Mouse (Mus musculus) heart, postnatal 10 days (tissue): ENCODE measurements around the gene Sdk2. TPM values are rescaled to one million over a fixed set of nuclear protein-coding genes. Genes with fewer than 3 reads are reported as not detected.
A peak's percentile ranks its signal among the peaks of the same experiment; 100 is the strongest.

ENCODE experiments used
- DNase-seq, 2 experiments: peaks; one replicate each; pipeline ENCODE4 v3.0.0; 2021
- intact Hi-C: fragments of 180-260 bp; cut with DNase I; formaldehyde crosslinking; loops from one replicate; pipeline ENCODE4 v1.15.1; 2025
- total RNA-seq, 2 experiments: library from RNA; stranded (reverse); gene quantifications; 2 replicates each; pipeline ENCODE4 v1.2.3; 2021

Sdk2 gene
- total RNA-seq, 2 experiments from 2014 or later = 5.0 to 5.3 TPM

DNA sequence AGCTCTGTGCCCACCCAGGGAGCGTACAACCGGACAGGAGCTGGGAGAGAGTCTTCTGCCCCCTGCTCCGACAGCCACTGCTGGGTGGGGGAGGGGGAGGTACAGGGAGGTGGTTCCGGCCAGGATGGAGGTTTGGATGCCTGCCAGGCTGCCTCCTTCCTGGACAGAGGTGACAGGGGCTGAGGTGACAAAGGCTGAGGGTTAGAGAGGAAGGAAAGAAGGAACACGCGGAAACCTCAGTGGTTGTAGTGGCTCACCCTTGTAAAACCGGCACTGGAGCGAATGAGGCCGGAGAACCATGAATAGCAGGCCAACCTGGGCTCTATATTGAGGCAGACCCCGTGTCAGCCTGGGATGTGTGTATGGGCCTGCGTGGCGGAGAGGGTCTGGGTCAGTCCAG is 264.4 kb downstream of the Sdk2 start:
- intact Hi-C loops = loop anchor here (1.0 kb wide), 1 partner anchor 14 kb away; no protein-coding TSS in a partner anchor
- peak; percentile 62 to 65 for DNase-seq

DNA sequence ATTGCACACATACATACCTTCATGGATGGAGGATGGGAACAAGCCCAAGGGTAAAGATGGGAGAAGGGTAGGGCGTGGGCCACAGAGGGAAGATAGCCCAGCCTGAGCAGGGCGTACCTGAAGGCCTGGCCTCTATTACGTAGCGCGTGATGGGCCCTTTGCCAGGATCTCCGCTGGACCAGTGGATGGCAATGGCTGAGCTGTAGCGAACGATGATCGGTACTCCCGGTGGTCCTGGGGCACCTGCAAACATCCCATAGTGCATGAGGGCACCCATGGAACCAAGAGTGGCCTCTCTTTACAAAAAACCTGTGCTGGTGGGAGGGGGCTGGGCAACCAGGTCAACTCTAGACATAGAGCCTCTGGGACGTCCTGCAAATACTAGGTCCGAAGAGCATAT is 266.8 kb downstream of the Sdk2 start:
- intact Hi-C loops = loop anchor here (2.0 kb wide), 1 partner anchor 15 kb away; no protein-coding TSS in a partner anchor
- DNase-seq = no peak

DNA sequence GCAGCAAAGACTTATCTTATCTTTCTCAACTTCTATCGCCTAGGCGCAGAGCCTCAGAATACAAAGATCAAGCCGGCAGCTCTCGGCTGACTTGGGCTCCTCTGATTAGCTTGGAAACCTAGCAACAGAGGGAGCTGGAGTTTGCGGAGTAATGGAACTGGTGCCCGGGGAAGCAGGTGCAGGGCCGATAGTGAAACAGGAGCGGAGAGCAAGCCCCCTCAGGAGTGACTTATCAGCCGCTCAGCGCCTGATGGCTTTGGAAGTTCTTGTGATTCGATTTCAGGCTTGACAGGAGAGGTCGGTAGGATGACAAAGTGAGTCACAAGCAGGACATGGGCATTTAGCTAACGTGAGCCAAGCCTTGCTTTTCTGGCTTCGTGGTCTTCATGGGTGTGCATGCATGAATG is 267.8 kb downstream of the Sdk2 start:
- DNase-seq = no peak
- intact Hi-C loops = no loop called here

DNA sequence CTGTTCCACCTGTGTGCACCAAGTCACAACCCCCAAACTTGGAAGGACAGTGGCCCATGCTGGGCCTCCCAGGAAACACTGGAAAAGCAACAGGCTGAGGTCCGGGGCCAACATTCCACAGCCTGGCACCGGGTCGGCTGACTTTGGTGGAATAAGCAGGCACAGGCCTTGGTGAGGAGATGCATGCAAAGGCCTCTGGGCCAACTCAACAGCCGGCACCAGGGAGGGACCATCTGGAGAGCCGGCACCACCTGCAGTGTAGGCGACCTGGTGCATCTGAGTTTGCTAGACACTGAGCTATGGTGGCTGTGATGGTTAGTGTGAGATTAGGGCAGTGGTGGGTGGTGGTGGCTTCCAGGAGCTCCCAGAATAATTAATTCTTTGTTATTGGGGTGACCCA is 268.8 kb downstream of the Sdk2 start:
- intact Hi-C loops = no loop called here
- no peak for DNase-seq

DNA sequence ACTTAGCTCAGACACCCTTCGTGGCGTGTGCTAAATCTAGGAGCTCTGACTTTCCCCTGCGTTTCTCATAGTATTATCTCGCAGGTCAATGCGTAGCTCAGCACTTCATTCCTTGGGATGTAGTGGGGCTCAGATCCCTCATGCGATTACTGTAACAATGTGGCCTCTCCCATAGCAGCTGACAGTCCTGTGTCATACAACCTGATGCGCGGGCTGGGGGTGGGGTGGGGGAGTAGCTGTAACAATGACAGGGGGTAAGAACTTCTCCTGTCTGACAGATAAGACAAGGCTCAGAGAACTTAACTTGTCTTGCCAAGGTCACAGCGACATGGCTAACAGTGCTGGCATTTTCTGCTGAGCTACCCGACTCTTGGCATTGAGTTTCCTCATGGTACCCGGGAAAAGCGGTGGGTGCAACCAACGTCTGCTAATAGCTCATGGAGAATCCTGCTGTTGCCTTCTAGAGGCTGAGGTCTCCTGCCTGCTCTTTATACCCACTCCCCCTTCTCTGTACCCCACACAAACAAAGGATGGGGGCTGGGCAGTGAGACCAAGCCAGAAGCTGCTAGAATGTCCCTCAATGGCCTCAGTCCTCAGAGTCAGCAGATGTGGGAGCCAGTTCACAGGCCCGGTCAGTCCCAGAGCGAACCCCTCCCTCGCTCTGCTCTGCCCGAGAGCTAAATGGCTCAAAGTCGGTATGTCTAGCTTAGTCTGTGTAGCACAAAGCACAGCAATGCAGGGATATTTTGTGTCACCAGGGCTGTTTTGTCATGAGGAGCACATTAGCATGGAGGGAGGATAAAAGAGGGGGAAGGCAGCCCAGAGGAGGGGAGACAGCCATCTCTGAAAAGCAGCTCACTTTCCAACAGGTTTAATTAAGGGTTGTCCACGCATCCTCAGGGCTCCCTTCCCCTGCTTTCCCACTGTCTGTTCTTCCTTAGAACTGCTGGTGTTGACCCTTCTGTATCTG is 269.5 kb downstream of the Sdk2 start:
- intact Hi-C loops = no loop called here
- no peak for DNase-seq

DNA sequence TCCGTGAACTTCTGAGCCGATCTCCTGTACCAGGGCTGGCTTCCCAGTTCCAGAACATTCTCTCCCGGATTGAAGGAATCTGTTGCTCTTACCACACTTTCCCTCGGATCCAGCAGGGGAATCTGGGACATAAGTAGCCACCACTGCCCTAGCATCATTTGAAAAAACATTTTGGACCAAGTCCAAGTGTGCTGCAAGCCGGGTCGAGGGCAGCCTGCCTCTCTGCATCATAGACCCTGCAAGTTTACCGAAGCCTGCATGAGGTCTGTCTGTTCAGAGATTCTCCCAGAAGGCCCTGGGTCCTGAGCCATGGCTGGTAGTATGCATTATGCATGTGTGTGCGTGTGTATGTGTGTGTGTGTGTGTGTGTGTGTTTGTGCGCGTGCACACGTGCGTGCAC is 271.0 kb downstream of the Sdk2 start:
- intact Hi-C loops = no loop called here
- no peak for DNase-seq

DNA sequence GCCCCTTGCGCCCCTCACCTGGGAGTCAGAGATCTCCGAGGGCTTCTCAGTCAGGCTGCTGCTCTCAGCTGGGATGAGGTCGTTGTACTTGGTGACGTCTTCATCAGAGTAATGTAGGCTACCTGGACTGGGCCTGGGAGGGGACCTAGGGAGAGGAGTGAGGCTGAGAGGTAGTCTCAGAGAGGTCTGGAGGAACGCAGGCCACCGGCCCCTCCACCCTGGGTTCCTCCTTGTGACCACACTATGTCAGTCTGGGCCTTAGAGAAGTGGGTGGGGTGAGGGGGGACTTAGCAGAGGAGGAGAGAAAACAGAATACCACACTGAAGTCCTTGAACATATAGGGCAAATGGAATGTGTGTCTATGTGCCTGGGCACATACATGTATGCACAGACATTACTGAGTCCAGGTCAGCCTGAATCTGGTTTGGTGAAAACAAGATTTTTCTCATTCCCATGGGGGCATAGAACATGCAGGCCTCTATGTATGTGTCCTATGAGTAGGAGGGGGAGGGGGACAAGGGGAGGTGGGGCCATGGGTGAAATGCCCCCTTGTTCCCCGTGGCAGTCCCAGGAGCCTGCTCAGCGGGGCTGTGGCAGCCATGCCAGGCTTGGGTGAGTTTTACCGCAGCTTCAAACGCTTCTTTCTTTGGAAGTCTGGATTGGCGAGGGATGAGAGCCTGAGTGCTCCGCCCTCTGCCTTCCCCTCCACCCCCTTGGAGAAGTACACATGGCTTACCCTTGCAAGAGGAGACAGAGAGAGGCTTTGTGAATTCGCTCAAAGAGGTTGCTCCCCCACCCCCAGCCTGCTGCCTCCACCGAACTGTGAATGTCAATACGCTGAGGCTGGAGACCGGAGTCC is 275.3 kb downstream of the Sdk2 start:
- DNase-seq = no peak
- intact Hi-C loops = no loop called here

DNA sequence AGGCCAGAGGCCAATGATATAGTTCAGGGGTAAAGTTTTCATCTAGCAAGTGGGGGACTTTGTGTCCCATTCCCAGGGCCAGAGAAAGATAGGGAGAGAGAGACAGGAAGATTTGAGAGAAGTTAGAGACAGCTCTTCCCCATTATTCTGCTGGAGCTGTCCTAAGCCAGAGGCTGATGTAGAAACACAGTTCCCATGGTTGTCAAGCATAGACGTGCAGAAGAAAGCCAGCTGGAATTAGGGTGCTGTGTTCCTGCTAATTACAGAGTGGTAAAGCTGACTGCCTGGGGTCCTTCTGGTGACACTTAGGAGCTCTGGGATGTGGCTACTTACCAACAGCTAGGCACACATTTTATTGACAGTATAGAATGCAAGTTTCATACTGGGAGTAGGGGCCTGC is 277.7 kb downstream of the Sdk2 start:
- DNase-seq = peak in 1 of 2 experiments; percentile 51
- intact Hi-C loops = no loop called here

DNA sequence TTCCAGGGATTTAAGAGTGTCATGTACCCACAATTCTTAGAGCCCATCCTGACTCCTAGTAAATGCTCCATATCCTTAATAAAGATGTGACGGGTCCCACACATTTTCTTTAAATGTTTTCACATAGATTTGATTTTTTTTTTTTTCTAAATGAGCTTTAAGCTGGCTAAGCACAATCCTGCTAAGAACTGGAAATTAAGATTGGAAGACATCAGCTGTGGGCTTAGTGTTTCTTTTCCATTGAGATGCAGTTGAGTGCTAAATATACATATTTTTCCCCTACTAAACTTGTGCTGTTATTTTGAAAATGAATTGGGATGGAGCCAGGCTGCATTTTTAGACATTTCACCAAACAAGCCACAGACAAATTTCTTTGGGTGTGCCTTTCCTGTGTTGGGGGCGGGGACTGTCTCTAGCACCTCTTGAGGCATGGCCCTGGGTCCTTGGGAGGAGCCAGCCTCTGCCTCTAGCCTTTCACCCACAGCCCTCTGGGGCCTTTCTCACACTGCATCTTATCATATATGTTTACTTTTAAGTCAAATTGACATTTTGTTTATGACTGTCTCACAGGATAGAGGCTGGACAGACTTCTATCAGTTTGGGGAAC is 278.6 kb downstream of the Sdk2 start:
- intact Hi-C loops = loop anchor here (1.0 kb wide), 1 partner anchor 14 kb away; no protein-coding TSS in a partner anchor
- peak in 1 of 2 experiments; percentile 51 for DNase-seq

DNA sequence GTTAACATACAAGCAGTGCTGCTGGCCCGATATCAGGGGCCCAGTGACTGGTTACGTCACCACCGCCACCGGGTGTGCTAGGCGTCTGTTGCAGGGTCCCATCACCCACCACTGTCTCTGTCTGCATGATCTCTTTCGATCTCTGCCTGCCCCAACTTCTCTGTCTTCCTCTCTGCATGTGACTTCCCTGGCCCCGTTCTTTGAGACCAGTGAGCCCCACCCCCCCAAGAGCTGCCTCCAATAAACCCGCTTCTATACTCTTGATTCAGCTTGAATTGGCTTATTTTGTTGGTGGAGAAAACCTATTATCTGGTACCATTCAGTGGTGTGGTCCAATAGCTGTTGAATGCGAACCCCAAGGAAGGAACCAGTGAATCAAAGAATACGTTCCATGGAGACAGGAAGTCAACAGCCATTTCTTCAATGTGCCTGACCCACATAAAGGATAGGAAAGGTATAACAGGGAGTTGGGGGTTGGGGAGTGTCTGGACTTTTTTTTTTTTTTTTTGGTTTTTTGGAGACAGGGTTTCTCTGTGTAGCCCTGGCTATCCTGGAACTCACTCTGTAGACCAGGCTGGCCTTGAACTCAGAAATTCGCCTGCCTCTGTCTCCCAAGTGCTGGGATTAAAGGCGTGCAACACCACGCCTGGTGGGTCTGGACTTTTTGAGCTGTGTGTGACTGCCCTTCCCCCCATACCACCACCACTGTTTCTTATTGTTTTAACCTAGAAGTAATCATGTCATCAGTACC is 279.2 kb downstream of the Sdk2 start:
- DNase-seq = no peak
- intact Hi-C loops = loop anchor here (1.0 kb wide), 1 partner anchor 15 kb away; no protein-coding TSS in a partner anchor

DNA sequence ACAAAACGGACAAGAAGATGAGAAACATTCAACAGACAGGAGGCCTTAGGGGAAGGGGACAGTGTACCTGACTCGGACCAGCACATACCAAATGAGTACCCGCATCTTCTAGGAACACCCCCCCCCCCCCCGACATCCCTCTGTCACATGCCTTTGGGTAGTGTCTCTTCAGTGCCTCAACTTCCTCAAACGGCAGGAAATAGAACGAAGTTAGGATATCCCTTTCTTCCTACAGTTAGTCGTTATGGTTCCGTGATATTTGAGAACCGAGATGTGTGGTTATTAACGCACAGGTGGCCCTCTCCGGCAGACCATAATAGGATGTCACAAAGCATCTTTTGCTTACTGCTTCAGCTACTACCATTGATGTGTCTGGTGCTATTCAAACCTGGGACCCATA is 279.8 kb downstream of the Sdk2 start:
- intact Hi-C loops = no loop called here
- no peak for DNase-seq

DNA sequence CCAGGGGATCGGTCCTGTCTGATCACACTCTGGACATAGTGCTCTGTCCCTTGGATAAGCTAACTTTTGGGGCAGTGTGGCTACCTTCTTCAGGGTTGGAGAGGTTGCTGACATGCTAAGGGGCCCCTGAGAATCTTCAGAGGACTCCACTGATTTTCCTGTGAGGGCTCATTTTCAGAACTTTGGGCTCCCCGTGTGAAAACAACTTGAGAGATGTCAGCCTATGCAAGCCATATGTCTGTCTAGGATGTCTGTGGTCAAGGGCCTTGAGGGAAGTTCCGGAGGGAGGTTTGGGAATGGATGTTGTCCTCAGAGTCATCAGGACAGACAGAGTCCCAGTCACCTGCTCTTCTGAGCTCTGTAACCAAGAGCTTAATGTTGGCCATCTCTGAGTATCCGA is 280.5 kb downstream of the Sdk2 start:
- intact Hi-C loops = no loop called here
- no peak for DNase-seq

DNA sequence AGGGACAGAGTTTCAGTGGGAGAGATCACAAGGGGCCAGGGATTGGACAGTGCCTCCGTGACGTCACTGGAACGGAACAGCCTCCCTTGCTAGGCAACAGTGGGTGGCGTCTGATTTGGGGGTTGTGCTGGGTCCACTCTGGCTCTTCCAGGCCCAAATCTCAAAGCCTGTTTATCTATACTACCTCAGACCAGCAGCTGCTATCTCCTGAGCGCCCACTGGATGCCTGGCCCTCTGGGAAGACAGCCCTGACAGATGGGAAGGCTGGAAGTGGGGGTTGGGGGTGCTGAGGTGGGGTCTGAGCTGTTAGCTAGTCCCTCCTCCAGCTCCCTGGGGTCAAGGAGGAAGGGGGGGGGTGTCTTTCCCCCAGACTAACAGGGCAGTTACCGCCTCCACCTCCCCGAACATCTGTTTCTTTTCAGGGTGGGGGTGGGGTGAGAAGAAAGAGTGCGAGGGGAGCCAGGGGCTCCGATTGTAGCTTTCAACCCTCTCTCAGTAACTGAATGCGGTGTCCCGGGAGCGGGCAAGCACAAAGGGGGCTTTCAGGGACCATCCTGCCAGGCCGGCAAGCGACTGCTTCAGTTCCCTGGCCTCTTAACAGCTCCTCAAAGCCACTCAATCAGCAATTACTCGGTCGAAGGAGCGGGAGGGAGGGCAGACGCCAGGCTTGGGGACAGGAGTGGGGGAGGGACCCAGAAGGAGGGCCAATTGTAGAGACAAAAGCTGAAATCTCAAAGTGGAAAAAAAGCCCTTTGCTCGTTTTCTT is 281.3 kb downstream of the Sdk2 start:
- peak; percentile 78 to 81 for DNase-seq
- intact Hi-C loops = loop anchor here (2.0 kb wide), 1 partner anchor 15 kb away; no protein-coding TSS in a partner anchor

DNA sequence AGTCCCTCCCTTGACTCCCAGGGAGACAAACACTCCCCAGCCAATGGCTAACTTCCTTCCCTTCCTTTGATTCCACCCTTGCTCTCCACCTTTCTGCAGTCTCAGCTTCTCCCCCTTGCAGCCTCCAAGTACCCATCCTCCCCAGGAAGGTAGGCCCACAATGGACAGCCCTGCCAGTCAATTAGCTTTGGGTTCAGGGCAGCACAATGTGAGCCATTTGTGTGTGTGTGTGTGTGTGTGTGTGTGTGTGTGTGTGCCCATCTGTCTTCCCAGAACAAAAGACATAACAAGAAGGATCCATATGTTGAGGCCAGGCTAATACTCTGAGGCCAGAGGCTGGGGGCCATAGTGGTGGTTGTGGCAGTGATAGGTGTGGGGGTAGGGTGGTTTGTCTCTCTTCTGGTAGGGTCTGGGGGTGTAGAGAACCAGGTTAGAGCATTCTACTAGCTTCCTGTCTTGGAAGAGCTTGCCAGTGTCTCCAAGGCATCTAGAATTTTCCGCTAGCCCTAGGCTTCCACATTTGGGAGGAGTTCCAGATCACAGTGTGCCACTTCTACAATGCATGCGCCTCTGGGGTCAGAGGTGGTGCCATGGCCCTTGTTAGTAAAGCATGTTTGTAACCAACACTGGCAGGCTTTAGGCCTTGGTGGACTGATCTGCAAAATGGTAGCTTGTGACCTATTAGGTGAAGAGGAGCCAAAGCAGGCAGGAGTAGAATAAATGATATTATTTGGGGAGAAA is 282.0 kb downstream of the Sdk2 start:
- DNase-seq = no peak
- intact Hi-C loops = loop anchor here (2.0 kb wide), 1 partner anchor 16 kb away; no protein-coding TSS in a partner anchor

DNA sequence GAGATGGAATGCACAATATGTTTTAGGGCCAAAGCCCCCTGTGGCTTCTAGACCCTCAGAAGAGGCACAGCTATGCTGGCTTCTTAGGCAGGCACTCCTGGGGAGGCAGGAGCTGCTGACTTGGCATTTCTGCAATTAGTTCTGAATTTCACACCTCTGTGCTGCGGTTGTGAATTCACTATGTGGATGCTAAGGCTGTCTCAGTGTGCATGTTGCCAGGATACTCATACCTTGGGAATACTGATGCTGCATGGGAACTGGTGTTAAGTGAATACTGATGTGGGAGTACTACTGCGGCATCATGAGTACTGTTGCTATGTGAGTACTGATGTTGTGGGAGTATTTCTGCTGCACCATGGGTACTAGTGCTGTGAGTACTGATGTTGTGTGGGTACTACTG is 284.4 kb downstream of the Sdk2 start:
- intact Hi-C loops = no loop called here
- DNase-seq = no peak

DNA sequence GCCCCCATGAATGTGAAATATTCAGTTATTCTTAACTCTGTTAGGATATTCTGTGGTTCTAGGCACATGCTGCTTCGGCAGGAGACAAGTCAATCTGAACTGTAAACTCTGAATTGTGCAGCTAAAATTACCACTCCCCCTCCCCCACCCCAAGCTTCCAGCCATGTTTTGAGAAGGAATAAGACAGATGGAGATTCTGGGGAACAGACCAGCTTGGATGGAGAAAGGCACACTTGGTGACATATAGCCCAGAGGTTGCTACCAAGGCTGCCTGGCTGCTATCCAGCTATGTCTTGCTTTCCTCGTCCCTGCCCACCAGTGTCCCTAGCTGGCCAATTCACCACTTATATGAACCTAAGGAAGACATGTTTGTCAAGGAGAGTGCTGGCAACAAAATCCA is 284.8 kb downstream of the Sdk2 start:
- intact Hi-C loops = no loop called here
- DNase-seq = no peak

DNA sequence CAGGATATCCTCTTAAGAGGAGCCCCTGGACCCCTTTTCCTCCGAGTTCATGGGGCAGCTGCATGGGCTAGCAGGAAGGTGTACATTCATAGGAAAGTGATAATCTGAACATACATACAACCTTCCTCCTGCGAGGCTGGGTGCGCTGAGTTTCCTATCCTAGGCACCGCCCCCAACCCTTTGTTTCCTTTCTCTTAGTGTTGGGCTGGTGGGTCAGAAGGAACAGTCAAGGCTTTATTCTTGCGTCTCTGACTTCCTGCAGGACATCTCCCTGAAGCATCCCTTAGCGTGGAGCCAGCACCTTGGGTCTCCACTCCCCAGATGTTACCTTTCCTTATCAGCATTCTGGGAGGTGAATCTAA is 287.2 kb downstream of the Sdk2 start:
- intact Hi-C loops = no loop called here

DNA sequence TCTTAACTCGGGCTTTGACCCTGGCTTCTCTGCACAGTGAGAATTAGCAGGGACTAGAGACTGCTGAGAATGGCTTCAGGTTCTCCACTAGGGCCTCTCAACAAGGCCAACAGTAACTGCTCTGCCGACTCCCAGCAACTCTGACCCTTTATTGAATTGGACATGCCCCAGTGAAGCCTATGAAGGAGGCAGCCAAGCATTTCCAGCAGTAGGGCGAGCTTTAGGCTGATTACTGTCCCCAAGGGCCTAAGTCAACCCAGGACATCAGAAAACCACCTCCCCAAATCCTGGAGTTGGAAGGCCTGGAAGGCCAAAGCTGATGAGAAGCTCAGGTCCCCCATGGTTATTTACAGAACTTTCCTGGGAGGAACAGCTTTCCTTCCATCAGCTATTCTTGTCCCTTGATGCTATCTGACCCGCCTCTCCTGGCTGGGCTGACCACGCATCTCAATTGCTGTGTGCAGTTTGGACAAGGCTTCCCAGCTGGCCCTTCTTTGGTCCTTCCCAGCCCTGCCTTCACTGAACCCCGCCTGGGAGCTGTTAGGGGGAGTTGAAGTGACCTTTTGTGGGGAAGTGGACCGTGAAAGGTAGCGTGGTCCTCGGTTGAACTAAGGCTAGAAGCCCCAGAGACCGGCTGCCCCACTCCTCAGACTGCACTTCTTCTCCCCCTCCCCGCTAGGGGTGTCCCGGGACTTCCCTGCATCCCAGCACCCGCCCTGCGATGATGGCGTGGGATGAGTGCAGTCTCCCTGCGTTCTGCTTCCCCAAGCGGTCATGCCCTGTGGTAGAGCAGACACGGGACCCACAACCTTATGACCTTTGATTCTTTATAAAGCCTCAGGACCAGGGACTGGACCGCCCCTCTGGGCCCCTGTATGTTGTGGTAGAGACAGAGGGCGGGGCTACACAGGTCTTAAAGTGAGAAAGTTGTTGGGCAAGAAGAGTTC is 287.8 kb downstream of the Sdk2 start:
- intact Hi-C loops = no loop called here
- DNase-seq = peak; percentile 67 to 68

More for the DNA sequence above, 287.2 kb downstream of the Sdk2 start:
- DNase-seq = no peak
